Mouse (Mus musculus): ENCODE results near the gene Prr36. TPM values are rescaled to one million over a fixed set of nuclear protein-coding genes. Genes with fewer than 3 reads are reported as not detected.

The Prr36 gene
- polyA plus RNA-seq (2012): not detected in 2 replicates

GRCm38 (mm10) chr8:4216791-4217621 is at the start of gene Prr36:
Gene Prr36 (minus strand): TSS chr8:4217459.
- Histone ChIP-seq H3K36me3 (ENCODE audit: control insufficient read depth) (no peaks in the 10 kb centered on the region), H3K9me3 (ENCODE audit: control insufficient read depth, low read length) (peaks cover 6% of the 10 kb centered on the region; the same call in 1 of the 2 replicates), H3K27me3 (ENCODE audit: control insufficient read depth) (peaks cover 78% of the 10 kb centered on the region), H3K4me1 (ENCODE audit: control insufficient read depth) (peaks cover 22% of the 10 kb centered on the region), H3K4me3 (replicated peaks) (no peak within 1 kb of the TSS)
- TF ChIP-seq GATA1 (IDR thresholded peaks at IDR 0.05; ENCODE audit: low read length) (no peak), TAL1 (IDR thresholded peaks at IDR 0.05; ENCODE audit: low read length) (no peak)

GRCm38 (mm10) chr8:4265160-4265914 is 48.1 kb upstream of the Prr36 start:
- Histone ChIP-seq H3K9me3 (ENCODE audit: control insufficient read depth, low read length) (no peaks in the 10 kb centered on the region), H3K4me1 (ENCODE audit: control insufficient read depth) (peaks cover 9% of the 10 kb centered on the region), H3K4me3 (replicated peaks) (no peak overlapping the region), H3K27me3 (ENCODE audit: control insufficient read depth) (no peaks in the 10 kb centered on the region), H3K36me3 (ENCODE audit: control insufficient read depth) (peaks cover 100% of the 10 kb centered on the region)
- TF ChIP-seq TAL1 (IDR thresholded peaks at IDR 0.05; ENCODE audit: low read length): no peak
- TF ChIP-seq GATA1 (IDR thresholded peaks at IDR 0.05; ENCODE audit: low read length): no peak

- H3K36me3 ChIP-seq (ENCODE audit: control insufficient read depth): peaks cover 91% of the 10 kb centered on the region
- H3K4me3 ChIP-seq (replicated peaks): no peak overlapping the region
- TF ChIP-seq TAL1 (IDR thresholded peaks at IDR 0.05; ENCODE audit: low read length) (no peak), GATA1 (IDR thresholded peaks at IDR 0.05; ENCODE audit: low read length) (no peak)
- H3K4me1 ChIP-seq (ENCODE audit: control insufficient read depth): peaks cover 29% of the 10 kb centered on the region
- no peaks in the 10 kb centered on the region for H3K27me3 ChIP-seq (ENCODE audit: control insufficient read depth)
- H3K9me3 ChIP-seq (ENCODE audit: control insufficient read depth, low read length): no peaks in the 10 kb centered on the region
These were observed 46.0 kb upstream of the Prr36 start for GRCm38 (mm10) chr8:4263105-4263791.

DNA sequence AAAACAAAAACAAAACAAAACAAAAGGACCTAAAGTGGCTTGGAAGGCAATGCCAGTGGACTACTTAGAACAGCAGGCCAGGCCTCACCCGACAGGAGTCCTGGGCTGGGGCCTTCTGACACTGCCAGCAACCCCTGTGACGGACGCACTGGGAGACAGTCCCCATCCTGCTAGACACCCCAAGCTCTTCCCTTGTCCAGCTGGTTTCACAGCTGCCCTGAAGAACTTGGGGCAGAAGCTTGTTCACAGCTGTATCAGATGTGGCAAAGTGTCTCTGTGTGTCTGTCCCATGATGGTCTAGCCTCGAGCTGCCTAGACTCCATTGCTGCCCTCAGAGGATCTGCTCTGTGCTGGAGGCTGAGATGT is 42.5 kb upstream of the Prr36 start:
- TF ChIP-seq GATA1 (IDR thresholded peaks at IDR 0.05; ENCODE audit: low read length): no peak
- TF ChIP-seq TAL1 (IDR thresholded peaks at IDR 0.05; ENCODE audit: low read length): no peak
- Histone ChIP-seq H3K9me3 (ENCODE audit: control insufficient read depth, low read length) (no peaks in the 10 kb centered on the region), H3K36me3 (ENCODE audit: control insufficient read depth) (peaks cover 86% of the 10 kb centered on the region), H3K4me1 (ENCODE audit: control insufficient read depth) (peaks cover 39% of the 10 kb centered on the region), H3K4me3 (replicated peaks) (no peak overlapping the region), H3K27me3 (ENCODE audit: control insufficient read depth) (no peaks in the 10 kb centered on the region)

DNA sequence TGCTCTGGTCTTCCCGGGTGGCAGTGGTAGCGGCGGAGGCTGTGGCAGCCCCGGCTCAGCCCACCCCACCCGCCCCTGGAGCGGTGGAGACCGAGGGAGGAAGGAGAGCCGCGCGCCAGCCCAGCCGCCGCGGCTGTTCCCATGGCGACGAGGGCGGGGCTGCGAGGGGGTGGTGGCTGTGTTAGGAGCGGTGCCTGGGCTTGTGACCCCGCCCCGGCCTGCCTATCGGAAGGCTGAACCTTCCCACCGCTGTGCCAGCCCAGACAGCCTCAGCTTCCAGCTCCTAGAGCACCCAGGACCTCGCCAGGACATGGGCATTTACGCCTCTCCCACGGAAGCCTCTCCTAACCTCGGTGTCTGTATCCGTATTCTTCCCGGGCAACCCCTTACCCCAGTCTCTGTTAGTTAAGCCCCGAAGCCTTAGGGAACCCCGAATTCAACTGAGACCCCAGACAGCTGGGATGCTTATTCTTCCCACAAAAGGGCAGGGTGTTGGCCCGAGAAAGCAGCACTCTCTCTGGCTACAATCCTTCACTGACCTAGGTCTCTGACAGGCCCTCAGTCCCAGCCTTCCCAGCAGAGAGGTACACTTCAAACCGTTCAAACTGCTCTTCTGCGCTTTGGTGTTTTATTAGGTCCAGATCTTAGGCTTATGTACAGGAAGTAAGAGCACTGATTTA is 42.0 kb upstream of the Prr36 start, which contains the start of gene Ctxn1:
TSS of gene Ctxn1 (minus strand) at position 150 of the 680 bp plus-strand sequence.
- no peak for TF ChIP-seq GATA1 (IDR thresholded peaks at IDR 0.05; ENCODE audit: low read length)
- no peak for TF ChIP-seq TAL1 (IDR thresholded peaks at IDR 0.05; ENCODE audit: low read length)
- Histone ChIP-seq H3K4me3 (replicated peaks) (peak within 1 kb of the TSS; percentile 69), H3K27me3 (ENCODE audit: control insufficient read depth) (no peaks in the 10 kb centered on the region), H3K36me3 (ENCODE audit: control insufficient read depth) (peaks cover 86% of the 10 kb centered on the region), H3K9me3 (ENCODE audit: control insufficient read depth, low read length) (no peaks in the 10 kb centered on the region), H3K4me1 (ENCODE audit: control insufficient read depth) (peaks cover 42% of the 10 kb centered on the region)

DNA sequence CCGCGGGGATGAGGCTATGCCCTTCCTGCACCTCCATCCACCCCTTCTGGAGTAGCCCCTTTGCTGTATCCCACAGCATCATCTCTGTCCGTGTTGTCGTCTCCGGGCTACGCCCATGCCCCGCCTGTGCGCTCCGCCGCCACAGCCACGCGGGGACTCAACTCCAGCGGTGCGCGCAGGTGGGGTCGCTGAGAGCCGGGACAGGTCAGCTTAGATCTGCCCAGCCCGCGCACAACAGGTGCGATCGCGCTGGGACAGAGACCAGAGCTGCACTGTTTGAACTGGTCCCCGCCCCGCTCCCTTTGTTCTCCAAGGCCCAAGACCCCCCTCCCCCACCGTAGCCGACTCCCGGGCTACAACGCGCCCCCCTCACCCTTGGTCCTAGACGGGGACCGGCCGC is 41.4 kb upstream of the Prr36 start:
- peaks cover 48% of the 10 kb centered on the region for H3K4me1 ChIP-seq (ENCODE audit: control insufficient read depth)
- H3K27me3 ChIP-seq (ENCODE audit: control insufficient read depth): no peaks in the 10 kb centered on the region
- peaks cover 82% of the 10 kb centered on the region for H3K36me3 ChIP-seq (ENCODE audit: control insufficient read depth)
- H3K9me3 ChIP-seq (ENCODE audit: control insufficient read depth, low read length): no peaks in the 10 kb centered on the region
- H3K4me3 ChIP-seq (replicated peaks): peak overlapping the region; percentile 69
- TF ChIP-seq GATA1 (IDR thresholded peaks at IDR 0.05; ENCODE audit: low read length): no peak
- no peak for TF ChIP-seq TAL1 (IDR thresholded peaks at IDR 0.05; ENCODE audit: low read length)

DNA sequence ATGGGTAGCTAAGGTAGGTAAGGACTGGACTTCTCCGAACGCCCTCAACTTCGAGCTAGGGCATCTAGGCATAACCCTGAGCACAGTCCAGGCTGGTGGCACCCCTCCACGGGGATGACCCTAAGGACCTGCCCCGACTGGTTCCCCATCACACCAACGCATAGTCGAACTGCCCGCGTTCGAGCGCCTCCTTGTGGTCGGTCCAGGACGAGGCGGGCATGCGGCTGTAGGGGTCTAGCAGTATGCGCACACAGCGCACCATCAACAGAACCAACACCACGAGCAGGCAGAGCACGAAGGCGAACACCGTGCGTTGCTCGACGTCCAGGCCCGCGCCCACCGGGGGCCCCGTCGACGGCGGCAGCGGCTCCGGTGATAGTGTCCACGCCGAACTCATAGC is 41.0 kb upstream of the Prr36 start:
- H3K4me1 ChIP-seq (ENCODE audit: control insufficient read depth): peaks cover 52% of the 10 kb centered on the region
- TF ChIP-seq GATA1 (IDR thresholded peaks at IDR 0.05; ENCODE audit: low read length) (no peak), TAL1 (IDR thresholded peaks at IDR 0.05; ENCODE audit: low read length) (no peak)
- peak overlapping the region; percentile 69 for H3K4me3 ChIP-seq (replicated peaks)
- H3K9me3 ChIP-seq (ENCODE audit: control insufficient read depth, low read length): no peaks in the 10 kb centered on the region
- H3K36me3 ChIP-seq (ENCODE audit: control insufficient read depth): peaks cover 78% of the 10 kb centered on the region
- H3K27me3 ChIP-seq (ENCODE audit: control insufficient read depth): no peaks in the 10 kb centered on the region

GRCm38 (mm10) chr8:4257350-4257749 is 40.1 kb upstream of the Prr36 start:
- Histone ChIP-seq H3K27me3 (ENCODE audit: control insufficient read depth) (no peaks in the 10 kb centered on the region), H3K36me3 (ENCODE audit: control insufficient read depth) (peaks cover 69% of the 10 kb centered on the region), H3K4me1 (ENCODE audit: control insufficient read depth) (peaks cover 55% of the 10 kb centered on the region), H3K4me3 (replicated peaks) (no peak overlapping the region), H3K9me3 (ENCODE audit: control insufficient read depth, low read length) (no peaks in the 10 kb centered on the region)
- TF ChIP-seq GATA1 (IDR thresholded peaks at IDR 0.05; ENCODE audit: low read length): no peak
- TF ChIP-seq TAL1 (IDR thresholded peaks at IDR 0.05; ENCODE audit: low read length): no peak
